Mouse (Mus musculus): ENCODE measurements around the gene Sfrp2.

Sfrp2 gene

GRCm38 (mm10) chr3:83765871-83766725 lies at the start of gene Sfrp2:
Sfrp2 (plus strand) TSS chr3:83766321.
- DNase-seq (ENCODE audit: low read depth) = peak; percentile 54

DNA sequence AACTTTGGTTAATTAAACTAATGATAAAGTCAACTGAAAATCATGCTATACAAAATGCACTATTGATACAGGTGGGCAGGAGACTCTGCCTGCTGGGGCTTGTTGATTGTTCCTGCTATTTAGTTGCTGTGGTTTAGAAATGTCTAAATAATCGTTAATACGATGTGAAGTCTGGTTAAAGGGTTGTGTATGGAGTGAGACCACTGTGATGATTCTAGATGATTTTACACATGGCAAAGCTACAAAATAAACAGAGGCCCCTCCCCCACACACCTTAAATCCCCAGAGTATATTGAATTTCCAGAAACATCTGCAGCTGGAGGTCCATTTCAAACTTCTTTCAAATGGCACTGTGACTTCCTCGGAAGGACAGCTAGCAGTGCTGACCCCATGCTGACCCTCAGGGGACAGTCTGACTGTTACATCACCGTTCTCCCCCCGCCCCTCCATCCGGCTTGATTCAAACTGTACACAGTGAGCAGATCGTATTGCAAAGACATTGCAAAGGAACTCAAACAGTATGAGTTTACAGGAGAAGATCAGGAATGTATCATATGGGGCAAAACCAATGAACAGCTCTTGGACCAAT lies 48.4 kb upstream of the Sfrp2 start:
- DNase-seq (ENCODE audit: low read depth) = no peak

DNA sequence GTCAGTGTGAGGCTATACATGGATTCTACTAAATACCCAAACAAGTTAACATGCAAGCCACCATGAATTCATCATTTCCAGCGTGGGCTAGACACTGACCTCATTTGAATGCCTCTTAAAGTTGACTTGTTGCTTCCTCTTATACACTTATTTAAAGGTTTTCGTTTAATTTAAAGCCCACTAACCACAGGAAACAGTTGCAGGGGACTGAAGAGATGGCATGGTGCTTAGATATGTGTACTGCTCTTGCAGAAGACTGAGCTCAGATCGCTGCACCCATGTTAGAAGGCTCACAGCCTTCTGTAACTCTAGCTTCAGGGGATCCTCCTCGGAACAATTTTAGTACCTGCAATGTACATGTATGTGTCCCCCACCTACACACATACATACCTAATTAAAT lies 47.5 kb upstream of the Sfrp2 start:
- no peak for DNase-seq (ENCODE audit: low read depth)

GRCm38 (mm10) chr3:83728223-83728622 lies 37.9 kb upstream of the Sfrp2 start:
- DNase-seq (ENCODE audit: low read depth) = no peak

DNA sequence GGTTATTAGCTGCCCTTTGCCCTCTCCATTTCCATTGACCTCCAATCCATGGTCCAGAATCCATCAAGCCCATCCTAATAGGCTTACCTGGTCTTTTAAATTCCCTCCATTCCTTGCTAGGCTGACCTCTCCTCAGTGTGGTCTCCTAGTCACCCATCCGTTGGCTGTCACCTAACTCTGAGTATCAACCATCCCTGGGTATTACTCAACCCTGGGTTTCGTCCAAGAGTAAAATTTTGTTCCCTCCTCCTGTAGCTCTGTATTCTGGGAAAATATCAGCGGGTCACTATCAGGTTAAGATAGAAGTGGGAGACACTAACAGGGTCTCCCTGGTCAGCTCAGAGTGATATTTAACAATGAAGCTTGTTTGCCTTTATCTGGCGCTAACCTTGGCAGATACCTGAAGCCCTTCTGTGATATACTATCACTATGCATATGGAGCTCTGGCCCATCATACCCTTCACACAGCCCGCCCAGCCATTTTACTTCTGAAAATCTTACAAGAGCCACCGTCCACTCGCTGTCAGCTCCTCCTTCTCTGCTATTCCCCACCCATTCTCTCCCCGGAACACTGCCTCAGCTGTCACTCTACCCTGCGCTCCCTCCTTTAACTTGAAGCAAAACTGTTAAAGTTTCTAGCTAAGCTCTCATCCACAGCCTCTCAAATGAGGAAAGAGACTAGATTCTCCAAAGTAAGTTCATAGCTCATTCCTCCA lies 37.3 kb upstream of the Sfrp2 start:
- no peak for DNase-seq (ENCODE audit: low read depth)

DNA sequence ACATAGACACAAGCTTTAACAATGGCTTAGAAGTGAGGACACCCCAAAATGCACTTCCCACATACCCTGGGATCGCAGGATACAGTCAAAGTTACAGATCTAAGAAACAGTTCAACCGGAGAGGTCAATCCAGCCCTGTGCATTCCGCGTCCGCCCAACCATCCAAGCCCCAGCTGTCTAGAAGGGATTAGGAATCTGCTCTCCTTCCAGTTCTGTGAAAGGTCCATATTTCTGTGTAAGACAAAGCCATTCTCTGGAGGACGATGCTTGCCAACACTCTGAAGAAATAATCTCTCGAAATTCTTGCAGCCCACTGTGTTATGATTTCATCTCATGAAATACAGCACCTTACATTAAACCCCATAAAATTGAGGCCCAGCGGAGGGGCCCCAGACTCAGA lies 32.1 kb upstream of the Sfrp2 start:
- DNase-seq (ENCODE audit: low read depth) = no peak

GRCm38 (mm10) chr3:83736980-83737379 lies 29.1 kb upstream of the Sfrp2 start:
- no peak for DNase-seq (ENCODE audit: low read depth)

- peak; percentile 70 for DNase-seq (ENCODE audit: low read depth)
These were observed 25.9 kb upstream of the Sfrp2 start for GRCm38 (mm10) chr3:83740246-83740645.

DNA sequence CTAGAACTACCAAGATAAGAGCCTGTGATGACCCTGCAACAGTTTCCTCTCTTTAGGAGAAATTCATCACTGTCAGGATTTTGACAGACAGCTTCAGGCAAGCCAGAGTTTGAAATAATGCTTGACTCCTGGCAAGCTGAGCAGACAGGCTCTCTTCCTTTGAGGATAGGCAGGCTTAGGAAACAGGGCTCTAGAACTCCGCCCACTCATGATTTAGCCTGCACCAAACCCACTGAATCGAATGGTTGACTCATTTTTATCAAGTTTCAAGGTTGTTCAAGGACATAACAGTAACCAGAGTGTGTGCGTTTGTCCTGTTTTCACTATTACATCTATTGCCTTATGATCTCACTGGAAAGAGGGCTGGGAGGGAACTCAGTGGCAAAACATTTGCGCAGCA lies 18.8 kb upstream of the Sfrp2 start:
- peak; percentile 38 for DNase-seq (ENCODE audit: low read depth)

DNA sequence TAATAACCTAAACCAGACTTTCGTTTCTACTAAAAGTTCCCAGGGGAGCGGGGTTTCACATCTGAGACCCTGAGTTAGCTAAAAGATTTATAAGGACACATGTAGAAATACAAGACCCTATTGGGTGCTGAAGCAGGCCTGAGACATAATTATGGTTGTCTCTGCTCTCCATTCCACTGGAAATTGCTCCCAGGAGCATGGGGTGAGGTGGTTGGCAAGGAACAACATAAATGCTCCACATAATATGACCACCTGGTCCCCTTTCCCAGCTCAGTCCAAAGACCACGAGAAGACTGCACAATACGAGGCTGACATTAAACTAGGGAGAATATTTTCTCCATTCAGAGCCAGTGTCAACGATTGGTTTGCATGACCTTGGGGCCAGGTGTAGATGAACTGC lies 18.2 kb upstream of the Sfrp2 start:
- no peak for DNase-seq (ENCODE audit: low read depth)

- DNase-seq (ENCODE audit: low read depth) = peak; percentile 44
These were observed 14.5 kb upstream of the Sfrp2 start for GRCm38 (mm10) chr3:83751625-83752024.

DNA sequence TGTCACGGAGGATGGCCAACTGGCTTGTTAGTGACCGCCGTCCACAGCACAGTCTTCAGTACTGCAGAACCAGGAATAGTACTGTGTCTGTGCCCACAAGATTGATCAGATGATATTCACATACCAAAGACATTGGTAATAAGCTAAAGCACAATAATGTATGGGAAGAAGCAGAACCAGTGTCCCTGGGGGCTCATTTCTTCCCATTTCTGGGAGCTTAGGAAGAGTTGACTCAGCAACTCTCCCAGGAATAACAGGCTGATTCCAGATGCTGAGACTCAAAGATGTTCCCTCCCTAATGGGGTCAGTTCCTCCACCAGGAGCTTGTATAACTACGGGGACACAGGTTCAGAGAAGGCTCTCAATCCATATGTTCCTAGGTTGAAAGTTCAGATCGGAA lies 13.9 kb upstream of the Sfrp2 start:
- peak; percentile 85 for DNase-seq (ENCODE audit: low read depth)

DNA sequence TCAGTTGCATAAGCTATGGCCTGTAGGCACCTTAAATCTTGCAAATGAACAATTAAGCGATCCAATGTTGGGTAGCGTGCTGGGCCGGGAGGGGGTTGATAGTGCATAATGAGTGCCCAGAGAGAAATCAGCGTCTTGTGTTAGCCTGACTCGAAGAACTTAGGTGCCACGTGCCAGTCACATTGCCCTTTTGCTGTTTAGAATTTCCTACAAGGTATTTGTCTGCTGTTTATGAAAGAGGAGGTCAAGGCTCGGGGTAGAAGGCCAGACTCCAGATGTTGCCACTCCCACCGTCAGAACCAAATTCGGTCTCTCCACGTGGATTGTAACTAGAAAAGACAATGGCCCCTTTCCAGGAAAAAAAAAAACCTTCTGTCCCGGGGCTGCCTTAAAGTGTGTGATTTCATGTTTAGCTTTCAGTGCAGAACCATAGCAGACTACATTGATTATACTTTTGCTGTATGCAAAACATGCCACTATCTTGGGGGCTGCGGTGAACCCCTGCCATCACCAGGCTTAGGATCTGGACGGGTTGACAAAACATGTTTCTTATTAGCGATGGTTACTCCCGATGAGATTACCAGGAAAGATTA lies 11.0 kb upstream of the Sfrp2 start:
- DNase-seq (ENCODE audit: low read depth) = peak; percentile 43

DNA sequence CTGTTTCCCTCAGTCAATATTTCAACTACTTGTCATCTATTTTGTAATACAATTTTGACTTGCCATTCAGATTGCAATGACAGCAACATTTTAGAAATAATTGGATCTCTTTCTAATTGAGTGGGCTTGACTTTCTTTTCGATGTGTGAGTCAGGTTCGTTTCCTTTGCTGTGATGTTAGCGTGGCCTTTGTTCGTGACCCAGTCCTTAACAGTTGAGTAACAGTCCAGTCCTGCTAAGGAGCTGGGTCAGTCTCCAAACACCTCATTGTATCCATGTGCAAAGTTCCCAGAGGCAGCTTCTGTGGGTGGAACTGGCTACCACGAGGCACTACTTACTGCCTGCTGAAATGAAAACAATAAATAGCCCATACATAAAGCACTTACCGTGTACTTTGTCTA lies 10.5 kb upstream of the Sfrp2 start:
- DNase-seq (ENCODE audit: low read depth) = peak; percentile 64

GRCm38 (mm10) chr3:83762361-83762760 lies 3.8 kb upstream of the Sfrp2 start:
- DNase-seq (ENCODE audit: low read depth) = no peak

GRCm38 (mm10) chr3:83763551-83764548 lies 2.3 kb upstream of the Sfrp2 start:
- no peak for DNase-seq (ENCODE audit: low read depth)

DNA sequence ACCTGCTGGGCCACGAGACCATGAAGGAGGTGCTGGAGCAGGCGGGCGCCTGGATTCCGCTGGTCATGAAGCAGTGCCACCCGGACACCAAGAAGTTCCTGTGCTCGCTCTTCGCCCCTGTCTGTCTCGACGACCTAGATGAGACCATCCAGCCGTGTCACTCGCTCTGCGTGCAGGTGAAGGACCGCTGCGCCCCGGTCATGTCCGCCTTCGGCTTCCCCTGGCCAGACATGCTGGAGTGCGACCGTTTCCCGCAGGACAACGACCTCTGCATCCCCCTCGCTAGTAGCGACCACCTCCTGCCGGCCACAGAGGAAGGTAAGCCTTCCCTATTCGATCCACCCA lies 577 bp downstream of the Sfrp2 start:
- no peak for DNase-seq (ENCODE audit: low read depth)

DNA sequence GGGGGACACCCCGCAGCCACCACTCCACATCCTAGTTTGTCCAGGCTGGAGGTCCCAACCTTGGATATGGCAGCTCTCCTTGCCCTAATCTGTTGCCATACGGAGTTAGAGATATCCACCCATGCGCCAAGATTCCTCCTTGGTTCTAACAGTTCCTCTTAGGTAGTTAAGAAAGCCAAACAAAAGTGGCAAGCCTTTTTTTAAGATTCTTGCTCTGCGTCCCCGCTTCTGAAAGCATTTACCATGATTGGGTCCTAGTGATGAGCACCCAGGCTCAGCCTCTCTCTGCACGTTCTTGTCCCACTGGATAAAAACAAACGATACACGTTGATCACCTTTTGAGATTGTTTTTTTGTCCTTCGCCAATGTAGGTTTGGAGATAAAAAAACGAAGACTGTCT lies 1.0 kb downstream of the Sfrp2 start:
- no peak for DNase-seq (ENCODE audit: low read depth)

DNA sequence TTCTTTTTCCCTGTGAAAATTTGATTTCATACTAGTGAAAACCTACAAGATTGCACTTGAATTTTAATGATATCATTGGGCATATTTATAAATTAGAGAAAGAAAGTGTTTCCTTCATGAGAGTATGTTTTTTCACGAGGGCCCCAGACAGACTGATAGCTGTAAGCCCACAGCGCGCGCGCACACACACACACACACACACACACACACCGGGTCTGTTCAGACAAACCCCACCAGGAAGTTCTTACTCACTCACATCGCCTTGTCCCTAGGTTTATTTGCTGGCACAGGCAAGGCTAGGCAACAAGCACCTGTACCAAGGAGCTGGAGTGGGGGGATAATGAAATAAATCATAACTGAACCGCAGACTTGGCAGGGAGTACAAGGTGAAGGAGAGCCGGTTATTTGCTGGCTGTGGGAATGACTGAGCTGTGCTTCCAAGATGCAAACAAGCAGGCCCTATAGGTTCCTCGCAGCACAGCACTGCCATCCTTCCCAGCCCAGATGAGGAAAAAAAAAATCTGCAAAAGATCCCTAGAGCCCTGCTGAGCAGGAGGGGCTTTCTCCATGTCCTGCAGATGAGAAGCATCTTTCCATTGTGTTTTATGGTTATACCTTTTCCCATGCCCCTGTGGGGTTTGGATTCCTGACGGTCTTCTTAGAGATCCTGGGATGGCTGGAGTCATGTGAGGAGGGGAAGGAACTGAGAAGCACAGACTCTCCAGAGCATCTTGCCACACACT lies 2.3 kb downstream of the Sfrp2 start:
- no peak for DNase-seq (ENCODE audit: low read depth)

GRCm38 (mm10) chr3:83769036-83769410 lies 2.9 kb downstream of the Sfrp2 start:
- DNase-seq (ENCODE audit: low read depth) = no peak

Measured in NIH3T3 (cell line).